Mouse (Mus musculus): ENCODE results near the gene Il17f. TPM values are rescaled to one million over a fixed set of nuclear protein-coding genes. Genes with fewer than 3 reads are reported as not detected.

Gene Il17f
- polyA plus RNA-seq (2021; fragmentation: Nextera tagmentation) = not detected in 2 replicates
- long read RNA-seq, experiment 1 = 0 reads
- long read RNA-seq, experiment 2, partial matches to known transcripts = 0 of 1 reads
- long read RNA-seq, experiment 2, other reads (novel, unspliced or antisense) = 0 of 1 reads

GRCm38 (mm10) chr1:20790517-20790916 lies at the start of gene Il17f:
Gene Il17f, minus strand, starts transcription at chr1:20790617.

DNA sequence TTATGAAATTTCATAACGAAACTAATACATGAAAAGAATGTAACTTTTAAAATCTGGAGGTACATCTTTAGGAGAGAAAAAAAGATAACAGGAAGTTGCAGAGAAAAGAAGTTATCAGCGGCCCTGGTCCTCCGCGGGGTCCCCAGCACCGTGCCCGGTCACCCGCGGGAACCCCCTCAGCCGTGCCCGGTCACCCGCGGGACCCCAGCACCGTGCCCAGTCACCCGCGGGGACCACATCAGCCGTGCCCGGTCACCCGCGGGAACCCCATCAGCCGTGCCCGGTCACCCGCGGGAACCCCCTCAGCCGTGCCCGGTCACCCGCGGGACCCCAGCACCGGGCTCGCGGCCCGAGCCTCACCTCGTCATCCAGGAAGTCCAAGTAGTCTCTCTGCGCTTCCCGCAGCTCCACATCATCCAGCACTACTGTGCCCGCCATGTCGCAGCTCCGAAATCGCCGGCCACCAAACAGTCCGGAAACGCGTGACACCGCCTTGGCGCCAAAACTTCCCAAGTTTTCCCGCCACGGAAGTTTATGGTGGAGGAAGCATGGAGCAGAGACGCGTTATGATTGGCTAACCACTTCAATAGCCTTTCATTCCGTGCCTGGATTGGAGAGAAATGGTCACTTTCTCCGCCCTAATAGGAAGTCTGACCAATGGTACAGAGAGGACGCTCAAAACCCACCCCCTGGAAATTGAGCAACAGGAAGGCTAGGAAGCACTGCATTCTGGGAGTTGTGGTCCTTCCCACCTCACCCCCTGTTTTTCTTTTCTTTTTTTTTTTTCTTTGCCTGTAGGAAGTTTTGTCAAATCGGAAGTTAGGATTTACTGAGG lies 29.6 kb upstream of the Il17f start, which contains the start of gene Mcm3:
Mcm3 (minus strand) TSS at position 542 of the 835 bp plus-strand sequence.

GRCm38 (mm10) chr1:20730903-20731302 lies 59.5 kb downstream of the Il17f start, which contains the start of gene Il17a:
Gene Il17a, plus strand, starts transcription at chr1:20730905.

Other genes starting within 250 kb of the Il17f start
- not detected in 2 replicates for gene Pkhd1, start 172.6 kb downstream of the Il17f start, polyA plus RNA-seq (2021; fragmentation: Nextera tagmentation)
- not detected in 2 replicates for gene Il17a, start 59.7 kb downstream of the Il17f start, polyA plus RNA-seq (2021; fragmentation: Nextera tagmentation)
- gene Mcm3, start 29.7 kb upstream of the Il17f start, polyA plus RNA-seq (2021; fragmentation: Nextera tagmentation) = 3.0 and 3.4 TPM in 2 replicates
- gene Paqr8, start 100.0 kb upstream of the Il17f start, polyA plus RNA-seq (2021; fragmentation: Nextera tagmentation) = 25.5 and 29.8 TPM in 2 replicates
- gene Efhc1, start 161.0 kb upstream of the Il17f start, polyA plus RNA-seq (2021; fragmentation: Nextera tagmentation) = 0.88 and 1.8 TPM in 2 replicates